Mouse (Mus musculus): ENCODE results near the gene Cngb1.

Gene Cngb1

DNA sequence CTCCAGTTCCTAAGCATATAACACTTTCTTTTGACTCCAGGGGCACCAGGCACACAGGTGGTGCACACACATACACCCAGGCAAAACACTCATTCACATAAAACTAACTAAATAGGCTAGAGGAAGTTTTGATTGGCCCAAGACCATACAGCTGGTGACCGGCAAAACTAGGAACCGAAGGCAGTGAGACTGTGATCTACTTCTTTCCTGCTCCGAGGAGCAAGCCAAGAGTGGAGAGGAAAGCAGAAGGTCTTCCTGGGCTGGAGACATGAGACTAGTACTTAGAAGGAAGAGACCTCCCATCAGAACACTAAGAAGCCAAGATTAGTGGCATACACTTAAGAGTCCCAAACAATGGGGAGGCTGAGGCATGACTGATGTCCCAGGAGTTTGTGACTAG is 16.8 kb upstream of the Cngb1 start:
- DNase-seq (ENCODE audit: low spot score in 2 of 2) = no peak

DNA sequence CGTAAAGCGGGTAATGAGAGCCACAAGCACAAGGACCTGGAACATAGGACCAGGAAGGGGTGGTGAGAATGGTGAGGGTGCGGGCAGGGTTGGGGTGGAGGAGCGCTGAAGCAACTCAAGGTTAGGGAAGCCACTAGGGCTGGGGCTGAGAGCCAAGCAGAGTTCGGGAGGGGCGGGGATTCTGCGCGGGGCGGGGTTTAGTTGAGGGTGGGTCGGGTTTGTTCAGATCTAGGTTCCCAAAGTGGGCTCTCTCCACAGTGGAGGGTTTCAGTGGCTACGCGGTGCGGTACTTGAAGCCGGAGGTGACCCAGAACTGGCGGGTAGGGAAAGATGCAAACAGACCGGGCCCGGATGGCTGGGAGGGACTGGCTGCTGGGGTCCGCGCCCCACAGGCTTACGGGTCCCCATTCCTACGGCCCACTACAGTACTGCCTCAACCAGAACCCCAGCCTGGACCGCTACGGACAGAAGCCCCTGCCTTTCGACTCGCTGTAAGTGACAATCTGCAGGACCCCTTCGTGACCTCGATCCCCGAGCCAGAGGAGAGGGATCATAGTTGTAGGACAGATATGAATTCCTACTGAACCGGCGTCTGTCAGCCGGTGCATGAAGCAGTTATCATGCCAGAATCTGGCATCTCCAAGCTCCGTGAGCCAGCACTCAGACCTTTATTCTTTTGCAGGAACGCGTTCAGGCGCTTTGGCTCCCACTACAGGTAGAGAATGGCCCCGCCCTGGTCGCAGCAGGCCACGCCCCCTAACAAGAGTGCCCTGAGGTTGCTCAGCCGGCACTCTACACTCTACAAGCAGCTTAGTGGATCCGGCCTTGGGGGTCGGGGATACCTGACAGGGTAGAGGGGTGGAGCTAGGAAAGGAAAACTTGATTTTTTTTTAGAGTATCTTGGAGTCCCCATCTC is 14.1 kb upstream of the Cngb1 start:
- peak; percentile 69 to 71 for DNase-seq (ENCODE audit: low spot score in 2 of 2)

DNA sequence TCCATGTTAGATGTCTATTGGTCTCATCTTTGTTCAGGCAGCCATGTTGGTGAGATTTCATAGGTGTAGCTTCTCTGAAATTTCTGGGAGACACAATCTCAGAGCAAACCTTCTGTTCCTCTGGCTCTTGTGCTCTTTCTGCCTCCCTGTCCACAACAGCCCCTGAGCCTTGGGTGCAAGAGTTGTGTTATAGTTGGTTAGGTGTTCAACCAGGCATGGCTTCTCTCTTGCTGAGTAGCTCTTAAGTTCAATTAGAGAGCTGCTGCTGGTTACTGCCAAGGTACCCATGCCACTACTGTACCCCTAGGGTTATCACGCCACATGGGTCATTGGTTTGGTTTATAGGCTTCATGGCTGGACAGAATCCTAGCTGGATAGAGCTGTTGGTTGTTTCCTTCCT is 9.0 kb upstream of the Cngb1 start:
- no peak for DNase-seq (ENCODE audit: low spot score in 2 of 2)

DNA sequence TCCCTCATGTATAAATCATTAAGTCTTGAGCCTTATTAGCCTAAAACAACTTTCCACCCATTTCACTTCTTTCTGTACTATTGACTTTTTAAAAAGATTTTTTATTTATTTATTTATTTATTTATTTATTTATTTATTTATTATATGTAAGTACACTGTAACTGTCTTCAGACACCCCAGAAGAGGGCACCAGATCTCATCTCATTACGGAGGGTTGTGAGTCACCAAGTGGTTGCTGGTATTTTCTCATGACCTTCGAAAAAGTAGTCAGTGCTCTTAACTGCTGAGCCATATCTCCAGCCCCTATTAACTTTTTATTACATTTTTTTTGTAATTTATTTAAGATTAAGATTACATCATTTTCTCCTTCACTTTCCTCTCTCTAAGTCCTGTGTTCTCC is 8.3 kb upstream of the Cngb1 start:
- DNase-seq (ENCODE audit: low spot score in 2 of 2) = no peak

DNA sequence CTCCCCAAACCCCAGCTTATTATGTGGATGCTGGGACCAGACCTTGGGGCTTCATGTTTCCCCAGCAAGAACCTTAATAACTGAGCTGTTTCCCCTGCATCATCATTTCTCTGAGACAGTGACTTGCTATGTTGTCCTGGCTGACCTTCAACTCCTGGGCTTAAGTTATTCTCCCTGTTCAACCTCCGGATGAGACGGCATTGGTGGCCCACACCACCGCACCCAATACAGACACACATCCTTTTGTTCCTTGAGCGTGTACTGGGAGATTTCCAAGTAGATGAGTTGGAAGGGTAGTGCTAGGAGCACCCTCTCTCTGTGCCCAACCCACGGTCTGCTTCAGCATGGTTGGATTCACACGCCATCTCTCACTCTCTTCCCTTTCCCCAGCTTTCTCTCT is 7.5 kb upstream of the Cngb1 start:
- no peak for DNase-seq (ENCODE audit: low spot score in 2 of 2)

DNA sequence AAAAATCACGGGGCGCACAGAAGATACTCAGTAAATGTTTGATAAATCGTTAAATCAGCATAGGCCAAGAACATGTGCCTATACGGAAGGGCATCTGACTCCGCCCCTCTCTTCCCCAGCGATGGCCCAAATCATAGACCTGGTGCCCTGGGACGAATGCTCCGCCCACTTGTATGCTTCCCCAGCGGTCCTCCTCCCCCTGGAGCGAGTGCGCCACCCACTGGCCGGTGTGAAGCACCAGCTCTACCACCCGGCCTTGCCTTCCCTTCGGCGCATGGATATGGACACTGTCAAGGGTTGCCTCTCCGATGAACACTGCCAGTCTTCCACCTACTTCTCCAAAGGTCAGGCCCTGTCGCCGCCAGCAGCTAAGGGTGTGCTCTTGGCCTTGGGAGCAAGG is 6.5 kb upstream of the Cngb1 start:
- no peak for DNase-seq (ENCODE audit: low spot score in 2 of 2)

DNA sequence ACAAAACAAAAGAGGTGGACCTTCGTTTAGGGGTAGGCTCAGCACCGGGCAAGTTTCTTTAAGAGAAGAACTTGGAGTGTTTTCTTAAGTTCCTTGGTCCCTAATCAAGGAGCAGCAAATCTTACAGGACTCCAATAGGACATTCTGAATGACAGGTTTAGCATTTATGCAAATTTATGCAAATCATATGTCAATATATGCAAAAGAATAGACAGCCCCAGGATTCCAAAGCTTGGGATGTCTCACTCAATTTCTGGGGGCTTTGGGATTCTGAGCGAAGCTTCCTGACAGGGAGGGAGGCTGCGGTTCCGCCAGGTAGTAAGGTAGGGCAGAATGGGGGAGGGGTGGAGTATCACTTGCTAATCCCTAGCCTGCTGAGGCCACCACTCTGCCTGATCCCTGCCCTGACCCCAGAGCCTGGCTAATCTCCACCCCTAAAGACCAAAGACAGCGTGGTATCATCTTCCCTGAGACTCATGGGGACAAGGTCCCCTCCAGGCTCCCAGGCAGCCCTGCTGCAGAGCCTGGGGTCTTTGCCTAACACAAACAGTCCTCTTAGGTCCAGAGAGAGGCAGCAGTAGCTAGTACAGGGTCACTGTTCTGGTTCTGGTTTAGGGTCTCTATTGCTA is 4.1 kb upstream of the Cngb1 start, which contains the start of gene Tepp:
TSS of gene Tepp (plus strand) at position 225 of the 629 bp plus-strand sequence.
- DNase-seq (ENCODE audit: low spot score in 2 of 2) = no peak

DNA sequence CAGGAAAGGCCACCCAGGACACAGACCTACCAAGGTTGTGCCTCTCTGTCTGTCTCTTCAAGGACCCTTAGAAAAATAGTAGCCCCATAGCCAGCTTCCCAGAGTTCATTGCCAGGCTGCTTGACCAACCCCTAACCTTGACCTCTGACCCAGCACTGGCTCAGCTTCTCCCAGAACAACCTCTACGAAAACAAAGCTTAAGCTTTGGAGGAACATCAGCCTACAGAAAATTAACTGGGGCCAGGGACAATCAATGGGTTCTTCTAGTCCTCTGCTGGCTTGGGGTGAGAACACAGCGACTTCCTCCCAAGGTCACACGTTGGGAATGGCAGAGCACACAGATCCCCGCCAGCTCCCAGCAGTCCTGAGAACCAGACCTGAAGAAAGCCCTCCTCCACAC is 859 bp downstream of the Cngb1 start:
- DNase-seq (ENCODE audit: low spot score in 2 of 2) = no peak

DNA sequence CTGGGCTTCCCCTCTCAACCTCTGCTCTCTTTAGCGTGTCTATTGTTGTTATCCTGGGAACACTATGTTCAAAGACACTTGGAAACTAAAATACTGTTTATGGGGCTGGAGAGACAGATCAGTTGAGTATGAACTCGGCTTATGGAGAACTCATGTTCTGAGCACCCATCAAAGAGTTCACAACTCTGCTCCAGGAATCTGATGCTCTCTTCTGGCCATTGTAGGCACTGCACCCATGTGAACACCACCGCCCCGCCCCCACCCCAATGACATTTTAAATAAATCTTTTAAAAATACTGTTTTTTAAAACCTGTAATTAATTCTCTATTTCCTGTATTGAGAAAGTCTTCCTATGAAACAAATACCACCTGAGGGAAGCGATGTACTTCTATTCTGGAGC is 4.0 kb downstream of the Cngb1 start:
- DNase-seq (ENCODE audit: low spot score in 2 of 2) = no peak

DNA sequence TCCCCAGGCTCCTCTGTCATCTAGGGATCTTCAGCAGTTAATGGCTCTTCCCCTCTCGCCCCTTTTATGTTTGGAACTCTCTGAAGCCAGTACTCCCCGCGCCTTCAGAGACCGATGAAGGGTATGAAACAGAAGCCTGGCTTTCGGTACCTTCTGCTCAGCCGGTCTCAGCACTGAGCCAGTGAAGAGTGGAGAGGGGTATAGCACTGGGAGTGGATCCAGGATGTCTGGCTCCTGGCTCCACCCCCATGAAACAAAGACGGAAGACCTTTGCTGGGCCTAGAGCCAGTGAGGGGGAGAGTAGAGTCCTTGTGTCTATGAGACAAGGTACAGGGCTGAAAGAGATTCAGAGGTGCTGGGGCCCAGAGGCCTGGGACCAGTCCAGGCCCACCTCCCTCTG is 12.5 kb downstream of the Cngb1 start:
- no peak for DNase-seq (ENCODE audit: low spot score in 2 of 2)

DNA sequence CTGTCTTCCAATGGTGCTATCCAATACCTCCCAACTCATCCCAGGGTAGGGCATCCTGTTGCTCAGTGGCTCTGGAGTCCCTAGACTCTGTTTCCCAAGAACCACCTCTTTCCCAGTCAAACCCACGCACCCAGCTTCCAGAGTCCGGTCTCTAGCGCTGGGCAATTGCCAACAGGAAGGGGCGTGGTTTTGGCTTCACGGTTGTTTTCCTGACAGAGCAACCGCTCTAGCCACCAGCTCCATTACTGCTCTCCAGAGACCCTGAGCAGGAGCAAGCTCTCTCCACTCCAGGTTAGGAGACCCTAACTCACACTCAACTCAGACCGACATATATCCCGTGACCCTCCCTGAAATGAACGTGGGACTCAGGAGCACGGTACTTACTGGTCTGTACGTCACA is 13.2 kb downstream of the Cngb1 start:
- peak; percentile 16 to 32 for DNase-seq (ENCODE audit: low spot score in 2 of 2)

DNA sequence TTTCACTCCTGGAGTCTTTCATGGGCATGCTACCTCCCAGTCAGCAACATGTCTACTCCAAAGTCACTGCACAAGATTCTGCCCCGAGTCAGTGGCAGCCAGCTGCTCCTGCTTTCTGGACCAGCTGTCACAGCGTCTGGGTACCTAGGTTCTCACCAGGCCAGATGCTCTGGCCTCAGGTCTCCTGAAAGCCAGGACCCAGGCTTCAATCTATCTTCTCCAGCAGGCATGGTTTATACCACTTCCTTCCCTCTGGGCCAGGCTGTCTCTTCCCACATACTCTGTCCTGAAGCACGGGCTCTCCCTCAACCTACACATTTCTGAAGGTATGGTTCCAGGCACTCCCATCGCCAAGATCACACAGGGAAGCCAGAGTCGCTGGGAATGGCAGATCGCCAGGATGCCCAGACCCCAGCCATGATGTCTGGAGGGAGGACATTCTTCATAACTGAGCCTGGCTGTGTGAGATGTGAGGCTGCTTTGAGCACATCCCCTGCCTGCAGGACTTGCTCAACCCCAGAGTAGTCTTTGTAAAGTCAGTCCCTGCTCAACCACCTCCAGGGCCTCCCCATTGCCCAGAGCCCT is 17.2 kb downstream of the Cngb1 start:
- no peak for DNase-seq (ENCODE audit: low spot score in 2 of 2)

DNA sequence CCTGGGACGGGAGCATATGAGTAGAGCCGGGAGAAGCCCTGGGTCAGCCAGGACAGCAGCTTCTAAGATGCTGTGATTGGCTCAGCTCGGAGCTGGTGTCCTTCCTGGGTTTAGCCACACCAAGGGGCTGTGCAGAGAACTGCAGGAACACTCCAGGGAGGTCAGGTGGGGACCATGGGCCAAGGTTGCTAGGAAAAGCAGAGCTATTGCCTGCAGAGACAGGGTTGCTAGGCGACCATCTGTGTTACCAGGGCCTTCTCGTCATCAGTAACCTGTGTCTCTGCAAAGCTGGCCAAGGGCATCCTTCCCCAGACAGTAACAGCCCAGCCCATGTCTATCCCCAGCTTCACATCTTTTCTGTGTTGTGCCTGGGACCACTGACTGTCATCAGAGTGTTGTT is 24.9 kb downstream of the Cngb1 start:
- no peak for DNase-seq (ENCODE audit: low spot score in 2 of 2)

DNA sequence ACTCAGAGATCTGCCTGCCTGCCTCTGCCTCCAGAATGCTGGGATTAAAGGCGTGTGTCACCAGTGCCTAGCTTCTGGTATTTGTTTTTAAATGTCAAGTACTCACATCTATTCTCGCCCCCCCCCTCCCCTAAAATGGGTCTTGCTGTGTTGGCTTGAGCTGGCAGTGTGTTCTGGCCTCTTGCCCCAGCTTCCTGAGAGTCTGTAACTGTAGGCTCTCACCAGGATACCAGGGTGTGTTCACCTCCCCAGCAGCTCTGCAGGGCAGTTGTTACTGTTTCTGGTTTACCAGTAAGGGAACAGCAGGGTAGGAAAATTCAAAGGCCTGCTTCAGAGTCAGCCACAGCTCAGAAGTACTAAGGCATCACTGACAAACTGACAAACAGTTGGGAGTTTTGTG is 33.5 kb downstream of the Cngb1 start:
- DNase-seq (ENCODE audit: low spot score in 2 of 2) = no peak

DNA sequence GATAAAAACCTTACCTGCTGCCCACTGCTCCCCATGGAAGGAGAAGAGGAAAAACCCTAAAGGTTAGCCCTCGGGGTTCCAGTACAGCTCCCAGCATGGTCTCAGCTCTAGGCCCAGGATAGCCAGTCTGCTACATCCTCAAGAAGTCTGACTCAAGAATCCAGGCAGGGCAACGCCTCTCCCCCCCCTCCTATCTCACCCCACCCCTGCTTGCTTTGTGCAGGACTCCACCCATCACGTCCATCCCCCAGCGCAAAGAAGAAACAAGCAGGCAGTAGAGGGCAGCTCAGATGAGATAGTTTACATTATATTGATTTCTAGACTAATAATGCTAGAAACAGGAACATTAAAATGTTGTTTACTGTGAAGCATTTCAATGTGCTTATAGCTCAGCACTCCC is 34.5 kb downstream of the Cngb1 start:
- no peak for DNase-seq (ENCODE audit: low spot score in 2 of 2)

DNA sequence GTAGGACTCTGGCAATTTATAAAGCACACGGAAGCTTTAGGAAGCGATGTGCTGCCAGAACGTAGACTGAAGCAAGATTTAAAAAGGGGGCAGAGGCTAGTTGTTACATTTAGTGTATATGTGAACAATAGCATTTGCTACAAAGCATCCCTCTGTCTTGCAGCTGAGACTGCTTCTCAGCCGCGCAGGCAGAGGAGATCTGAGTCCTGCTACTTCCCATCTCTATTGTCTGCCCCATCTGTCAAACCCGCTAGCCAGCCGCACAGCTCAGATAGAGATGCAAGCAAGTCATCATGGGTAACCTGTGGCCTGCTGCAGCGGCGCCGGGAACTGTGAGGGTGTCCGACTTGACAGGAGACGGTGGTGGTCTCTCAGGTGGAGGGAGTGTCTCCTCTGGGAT is 35.9 kb downstream of the Cngb1 start:
- DNase-seq (ENCODE audit: low spot score in 2 of 2) = no peak

DNA sequence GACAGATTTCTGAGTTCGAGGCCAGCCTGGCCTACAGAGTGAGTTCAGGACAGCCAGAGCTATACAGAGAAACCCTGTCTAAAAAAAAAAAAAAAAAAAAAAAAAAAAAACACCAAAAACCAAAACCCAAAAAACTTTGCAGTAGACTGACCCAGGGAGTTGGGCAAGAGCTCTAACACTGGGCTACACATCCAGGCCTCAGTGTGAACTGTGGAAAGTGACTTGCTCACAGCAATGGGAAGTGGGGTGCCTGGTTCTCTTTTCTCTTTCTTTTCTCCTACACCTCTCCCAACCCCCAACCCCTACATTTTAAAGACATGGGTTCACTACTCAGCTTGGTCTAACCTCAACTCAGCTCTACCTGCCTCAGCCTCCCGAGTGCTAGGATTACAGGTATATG is 44.2 kb downstream of the Cngb1 start:
- no peak for DNase-seq (ENCODE audit: low spot score in 2 of 2)

DNA sequence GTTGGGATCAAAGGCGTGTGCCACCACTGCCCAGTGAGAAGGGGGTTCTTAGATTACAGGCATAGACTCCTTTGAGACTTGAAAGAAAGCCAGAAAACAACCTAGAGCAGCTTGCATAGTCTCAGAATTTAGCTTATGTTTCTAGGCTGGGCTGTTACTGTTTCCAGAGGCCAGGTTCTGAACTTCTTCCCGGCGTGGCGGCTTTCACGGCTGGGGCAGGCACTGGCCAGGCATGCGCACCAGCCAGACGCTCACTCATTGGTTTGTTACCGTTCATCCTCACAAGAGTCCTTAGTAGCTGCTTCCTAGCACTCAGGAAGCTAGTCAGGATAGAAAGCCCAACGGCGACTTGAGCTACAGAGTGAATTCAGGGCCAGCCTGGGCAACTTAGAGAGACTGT is 50.8 kb downstream of the Cngb1 start:
- DNase-seq (ENCODE audit: low spot score in 2 of 2) = no peak

DNA sequence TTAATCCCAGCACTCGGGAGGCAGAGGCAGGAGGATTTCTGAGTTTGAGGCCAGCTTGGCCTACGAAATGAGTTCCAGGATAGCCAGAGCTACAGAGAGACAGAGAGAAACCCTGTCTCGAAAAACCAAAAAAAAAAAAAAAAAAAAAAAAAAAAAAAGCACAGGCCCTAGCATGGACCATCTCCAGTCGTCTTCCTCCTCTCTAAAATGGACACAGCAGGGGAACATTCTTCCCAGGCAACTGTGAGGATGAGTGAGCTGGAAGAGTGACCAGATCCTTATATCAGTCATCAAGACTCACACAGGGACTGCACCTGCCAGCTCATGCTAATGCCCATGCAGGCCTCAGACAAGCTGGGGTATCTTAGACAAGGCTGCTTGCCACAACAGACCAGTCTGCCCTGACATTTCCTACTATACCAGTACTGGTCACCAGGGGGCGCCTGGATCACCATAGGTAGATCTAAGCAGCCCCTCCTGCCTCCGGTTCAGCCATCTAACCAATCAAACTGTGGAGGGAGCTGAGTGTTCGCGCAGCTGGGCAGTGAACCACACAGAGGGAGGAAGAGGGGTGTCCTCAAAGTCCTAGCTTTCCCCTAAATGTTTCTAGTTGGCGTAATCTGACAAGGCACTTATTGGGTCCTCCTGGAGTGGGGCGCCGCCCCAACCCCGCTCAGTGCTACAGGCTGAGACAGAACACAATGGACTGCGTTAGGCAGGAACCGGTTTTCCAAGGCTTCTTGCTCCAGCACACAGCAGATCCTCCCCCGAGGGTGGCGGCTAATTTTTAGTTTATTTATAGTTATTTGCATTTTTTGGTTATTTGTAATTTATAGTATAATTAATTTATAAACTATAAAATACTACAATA is 51.6 kb downstream of the Cngb1 start:
- peak; percentile 91 to 93 for DNase-seq (ENCODE audit: low spot score in 2 of 2)

DNA sequence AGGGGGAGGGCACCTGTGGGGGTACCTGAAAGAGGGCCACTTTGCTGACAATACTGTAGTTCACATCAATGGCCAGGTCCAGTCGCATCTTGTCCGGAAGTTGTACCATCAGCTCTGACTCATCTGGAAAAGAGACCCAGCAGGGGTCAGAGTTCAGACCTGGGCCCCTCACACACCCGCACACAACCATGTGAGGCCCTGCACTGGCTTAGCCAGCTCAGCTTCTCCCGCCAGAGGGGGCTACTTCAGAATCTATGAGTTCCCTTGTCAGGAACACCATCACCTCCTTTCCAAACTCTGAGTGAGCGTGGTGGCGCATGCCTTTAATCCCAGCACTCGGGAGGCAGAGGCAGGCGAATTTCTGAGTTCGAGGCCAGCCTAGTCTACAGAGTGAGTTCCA is 54.3 kb downstream of the Cngb1 start:
- DNase-seq (ENCODE audit: low spot score in 2 of 2) = no peak

DNA sequence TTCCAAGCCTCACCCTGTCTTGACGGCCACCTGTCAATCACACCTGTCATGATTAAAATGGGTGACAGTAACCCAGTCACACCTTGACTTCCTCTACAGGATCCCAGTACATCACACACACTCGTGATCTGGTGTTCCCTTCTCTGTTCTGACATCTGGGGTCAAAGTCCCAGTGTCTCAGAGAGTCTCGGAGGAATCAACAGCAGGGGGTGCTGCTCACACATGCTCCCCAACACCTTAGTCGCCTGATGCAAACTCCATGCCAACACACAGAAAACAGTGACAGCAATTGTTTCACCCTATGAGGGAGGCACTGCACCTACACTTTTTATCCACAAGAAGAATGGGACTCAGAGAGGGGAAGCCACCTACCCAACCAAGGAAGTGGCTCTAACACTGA is 56.5 kb downstream of the Cngb1 start:
- DNase-seq (ENCODE audit: low spot score in 2 of 2) = peak in 1 of 2 experiments; percentile 19

DNA sequence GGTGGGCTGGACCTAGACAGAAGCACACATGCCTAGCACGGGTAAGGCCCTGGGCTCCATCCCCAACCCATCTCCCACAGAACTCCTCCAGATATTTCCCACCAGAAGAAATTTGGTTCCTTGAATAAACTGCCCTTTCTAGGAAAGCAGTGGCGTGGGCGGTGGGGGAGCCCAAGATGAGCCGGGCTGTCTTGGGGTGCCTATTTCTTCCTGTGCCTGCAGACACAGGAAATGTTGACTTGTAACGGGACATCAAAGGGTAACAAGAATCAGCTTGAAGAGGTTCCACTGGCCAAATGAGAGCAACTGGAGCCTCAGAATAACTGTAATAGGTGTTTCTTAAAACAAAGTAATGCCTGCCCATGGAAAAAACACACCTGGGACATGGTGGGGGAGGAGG is 59.1 kb downstream of the Cngb1 start:
- DNase-seq (ENCODE audit: low spot score in 2 of 2) = peak; percentile 16 to 30

Measured in spleen, postnatal 36 days (tissue).